Mouse (Mus musculus): ENCODE results near the gene Olfr976.

DNA sequence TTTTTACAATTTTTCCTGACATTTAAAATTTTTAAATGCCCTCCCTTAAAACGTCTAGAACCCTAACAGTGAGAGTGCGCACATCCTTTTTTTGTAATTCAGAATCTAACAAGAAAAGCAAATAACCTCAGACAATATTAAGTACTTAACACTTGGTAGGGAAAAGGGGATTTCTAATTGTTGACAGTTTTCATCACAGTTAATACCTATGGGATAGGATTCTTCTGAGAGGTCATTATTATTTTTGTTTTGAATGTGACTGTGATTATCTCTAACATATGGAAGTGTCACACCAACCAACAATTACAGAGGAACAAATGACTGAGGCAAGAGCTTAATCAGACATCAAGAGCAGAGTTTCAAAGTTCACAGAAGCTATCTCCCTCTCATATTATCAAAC, 53.9 kb downstream of the Olfr976 start, which contains the start of gene Olfr229:
- no peak for TF ChIP-seq TAL1 (IDR thresholded peaks at IDR 0.05; ENCODE audit: low read length)
- TF ChIP-seq GATA1 (IDR thresholded peaks at IDR 0.05; ENCODE audit: low read length) = no peak
